Mouse (Mus musculus): ENCODE measurements around the gene Anxa4. TPM values are rescaled to one million over a fixed set of nuclear protein-coding genes. Genes with fewer than 3 reads are reported as not detected.

Gene Anxa4
- 5.2 TPM for polyA plus RNA-seq (2015; fragmentation: Illumina TruSeq; extraction: RNeasy Lipid Tissue Mini Kit (QIAGEN cat#74804); ENCODE audit: low read depth, low replicate concordance)

DNA sequence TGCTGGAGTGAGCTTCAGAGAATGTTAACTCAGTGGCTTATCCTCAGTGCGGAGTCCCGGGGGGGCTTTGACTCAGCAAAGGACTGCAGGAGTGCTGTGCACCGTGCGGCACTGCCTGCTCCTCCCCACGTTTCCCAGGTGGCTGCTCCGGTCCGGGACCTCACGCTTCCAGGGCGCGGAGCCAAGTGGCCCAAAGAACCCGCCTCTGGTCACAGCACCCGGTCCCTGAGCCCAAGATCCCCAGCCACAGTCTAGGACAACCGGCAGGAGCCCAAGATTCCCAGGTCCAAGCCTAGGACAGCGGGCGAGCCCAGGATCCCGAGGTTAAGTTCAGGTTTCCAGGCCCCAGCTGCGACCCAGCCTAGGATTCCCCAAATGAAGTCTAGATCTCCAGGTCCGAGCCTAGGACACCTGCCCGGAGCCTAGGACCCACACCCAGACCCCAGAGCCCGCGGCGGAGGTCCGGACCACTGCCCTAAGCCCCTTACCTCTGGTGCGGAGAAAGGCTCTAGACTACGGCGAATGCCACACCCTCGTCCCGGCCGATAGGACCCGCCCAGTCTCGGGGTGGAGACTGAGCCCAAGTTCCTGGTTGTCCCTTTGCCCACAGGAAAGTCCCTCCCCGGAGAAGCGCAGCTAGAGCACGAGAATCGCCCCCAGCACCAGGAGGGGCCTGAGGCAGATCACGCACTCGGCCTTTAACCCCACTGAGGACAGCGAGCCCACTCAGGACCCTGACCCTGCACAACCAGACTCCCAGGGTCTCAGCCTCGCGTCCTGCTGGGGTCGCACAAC, at the start of gene Anxa4:
TSS of gene Anxa4 (minus strand) at position 564 of the 795 bp plus-strand sequence.

DNA sequence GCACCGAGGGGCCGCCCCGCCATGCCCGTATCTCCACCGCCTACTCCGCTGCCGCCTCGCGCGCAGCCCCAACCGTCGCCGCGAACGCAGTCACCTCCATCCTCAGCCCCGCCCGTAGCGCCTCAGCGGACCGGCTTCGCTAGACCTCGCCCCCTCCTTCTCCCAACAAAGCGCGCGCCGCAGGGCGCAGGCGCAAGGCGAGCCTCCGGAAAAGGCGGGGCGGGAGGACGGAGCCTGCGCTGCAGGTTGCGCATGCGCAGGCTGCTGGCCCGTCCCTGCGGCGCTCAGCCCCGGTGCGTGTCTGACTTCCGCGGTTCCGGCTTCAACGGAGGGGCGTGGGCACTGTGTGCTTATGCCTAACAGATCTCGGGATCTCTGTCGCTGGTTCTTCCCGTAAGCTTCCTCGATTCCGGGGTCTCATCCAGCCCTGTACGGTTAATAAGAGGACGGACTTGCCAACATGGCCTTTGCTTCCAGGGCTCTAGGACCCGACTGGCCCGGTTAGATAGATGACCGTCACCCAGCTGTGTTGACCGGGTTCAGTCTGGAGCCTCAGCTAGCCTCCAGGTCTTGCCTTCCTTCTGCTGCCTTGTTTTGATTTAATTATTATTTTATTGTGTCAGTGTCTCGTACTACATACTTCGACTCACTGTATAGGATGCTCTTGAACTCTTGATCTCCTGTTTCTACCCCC, 60.1 kb downstream of the Anxa4 start, which contains the start of gene Gmcl1:
TSS of gene Gmcl1 (minus strand) at position 201 of the 694 bp plus-strand sequence.

Other genes starting within 250 kb of the Anxa4 start
- 0.79 TPM for gene Asprv1, start 165.4 kb downstream of the Anxa4 start, polyA plus RNA-seq (2015; fragmentation: Illumina TruSeq; extraction: RNeasy Lipid Tissue Mini Kit (QIAGEN cat#74804); ENCODE audit: low read depth, low replicate concordance)
- gene Mxd1, start 124.4 kb downstream of the Anxa4 start, polyA plus RNA-seq (2015; fragmentation: Illumina TruSeq; extraction: RNeasy Lipid Tissue Mini Kit (QIAGEN cat#74804); ENCODE audit: low read depth, low replicate concordance), result 11.7 TPM
- 112 TPM for gene Snrnp27, start 109.1 kb downstream of the Anxa4 start, polyA plus RNA-seq (2015; fragmentation: Illumina TruSeq; extraction: RNeasy Lipid Tissue Mini Kit (QIAGEN cat#74804); ENCODE audit: low read depth, low replicate concordance)
- gene Gmcl1, start 60.2 kb downstream of the Anxa4 start, polyA plus RNA-seq (2015; fragmentation: Illumina TruSeq; extraction: RNeasy Lipid Tissue Mini Kit (QIAGEN cat#74804); ENCODE audit: low read depth, low replicate concordance), result 26.4 TPM
- gene Aak1, start 55.9 kb upstream of the Anxa4 start, polyA plus RNA-seq (2015; fragmentation: Illumina TruSeq; extraction: RNeasy Lipid Tissue Mini Kit (QIAGEN cat#74804); ENCODE audit: low read depth, low replicate concordance), result 182 TPM
- 98.6 TPM for gene Nfu1, start 215.7 kb upstream of the Anxa4 start, polyA plus RNA-seq (2015; fragmentation: Illumina TruSeq; extraction: RNeasy Lipid Tissue Mini Kit (QIAGEN cat#74804); ENCODE audit: low read depth, low replicate concordance)
- gene Gfpt1, start 249.3 kb upstream of the Anxa4 start, polyA plus RNA-seq (2015; fragmentation: Illumina TruSeq; extraction: RNeasy Lipid Tissue Mini Kit (QIAGEN cat#74804); ENCODE audit: low read depth, low replicate concordance), result 29.2 TPM

Data from brain, adult 10 weeks (tissue).